Mouse (Mus musculus): ENCODE measurements around the gene Csrp3. TPM values are rescaled to one million over a fixed set of nuclear protein-coding genes. Genes with fewer than 3 reads are reported as not detected.

The Csrp3 gene
- total and polyA plus RNA-seq, 3 experiments = 1.7 to 2.3 TPM; not detected in 1

DNA sequence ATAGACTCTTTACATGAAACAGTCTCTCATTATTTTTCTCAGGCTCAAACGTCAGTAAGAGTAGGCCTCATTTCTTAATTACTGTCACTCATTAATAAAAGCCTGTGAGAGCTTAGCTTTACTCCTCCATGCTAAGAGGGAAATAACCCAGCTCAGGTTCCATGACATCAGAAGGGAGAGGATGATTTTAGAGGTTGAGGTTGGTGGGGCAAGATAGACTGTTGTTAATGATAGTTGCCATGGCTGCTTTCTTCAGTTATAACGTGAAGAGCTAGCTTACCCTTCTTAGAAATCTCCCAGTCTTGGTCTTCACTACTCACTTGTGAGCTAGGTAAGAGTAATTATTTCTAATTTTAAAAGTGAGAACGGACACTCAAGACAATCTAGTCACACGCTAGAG lies 57.7 kb downstream of the Csrp3 start:
- Histone ChIP-seq H3K4me1 (ENCODE audit: control insufficient read depth in 1 of 2, insufficient read depth in 2 of 2) (peaks cover 5 to 57% of the 10 kb centered on the region in 2 experiments; a peak in 3 of 4 replicates), H3K27me3 (replicated peaks) (no peaks in the 10 kb centered on the region), H3K4me2 (ENCODE audit: insufficient read depth, low read depth, poor library complexity, severe bottlenecking) (peak overlapping the region; percentile 21; the same call in 1 of the 2 replicates), H3K79me2 (replicated peaks; ENCODE audit: control insufficient read depth, extremely low read depth, insufficient read depth, poor library complexity, severe bottlenecking) (0 out of 2 replicates have a peak, but pooled peaks cover 3% of the 10 kb centered on the region), H3K36me3 (replicated peaks in 1 of 2; ENCODE audit: control insufficient read depth in 1 of 2, insufficient read depth in 1 of 2, low read length in 1 of 2) (peaks cover 0 to 11% of the 10 kb centered on the region in 2 experiments), H3K27ac (ENCODE audit: insufficient read depth, low read depth) (no peak overlapping the region), H3K9ac (ENCODE audit: insufficient read depth, low read depth) (no peak overlapping the region), H3K9me3 (replicated peaks; ENCODE audit: low read length) (no peaks in the 10 kb centered on the region), H3K4me3 (replicated peaks in 1 of 3; ENCODE audit: low read depth in 2 of 3, low read length in 2 of 3, poor library complexity in 1 of 3) (peak overlapping the region in 2 of 3 experiments; percentile 80 to 89)
- TF ChIP-seq RCOR1 (conservative IDR thresholded peaks at IDR 0.05; ENCODE audit: low read depth, low read length) = no peak
- peak; percentile 46 for DNase-seq (ENCODE audit: extremely low read depth)
- dilution Hi-C loops (cut with MboI; ENCODE audit: extremely low pct_ligation_motif_present, extremely low pct_unique_long_range_greater_than_20kb, low sequenced_read_pairs) = no loop called here
- in situ Hi-C loops (cut with MboI; ENCODE audit: low pct_ligation_motif_present, low pct_unique_long_range_greater_than_20kb, low sequenced_read_pairs) = no loop called here

GRCm38 (mm10) chr7:48788851-48789572 lies 58.8 kb downstream of the Csrp3 start, which contains the start of gene Zdhhc13:
Zdhhc13 (plus strand) TSS chr7:48789003.
- Histone ChIP-seq H3K36me3 (replicated peaks in 1 of 2; ENCODE audit: control insufficient read depth in 1 of 2, insufficient read depth in 1 of 2, low read length in 1 of 2) (peaks cover 0 to 11% of the 10 kb centered on the region in 2 experiments), H3K4me2 (ENCODE audit: insufficient read depth, low read depth, poor library complexity, severe bottlenecking) (peak within 1 kb of the TSS; percentile 72), H3K27ac (ENCODE audit: insufficient read depth, low read depth) (peak within 1 kb of the TSS; percentile 45), H3K9ac (ENCODE audit: insufficient read depth, low read depth) (peak within 1 kb of the TSS; percentile 68), H3K4me1 (ENCODE audit: control insufficient read depth in 1 of 2, insufficient read depth in 2 of 2) (peaks cover 5 to 57% of the 10 kb centered on the region in 2 experiments; a peak in 3 of 4 replicates), H3K79me2 (replicated peaks; ENCODE audit: control insufficient read depth, extremely low read depth, insufficient read depth, poor library complexity, severe bottlenecking) (0 out of 2 replicates have a peak, but pooled peaks cover 3% of the 10 kb centered on the region), H3K27me3 (replicated peaks) (no peaks in the 10 kb centered on the region), H3K4me3 (replicated peaks in 1 of 3; ENCODE audit: low read depth in 2 of 3, low read length in 2 of 3, poor library complexity in 1 of 3) (peak within 1 kb of the TSS; percentile 80 to 98 (median 89)), H3K9me3 (replicated peaks; ENCODE audit: low read length) (no peaks in the 10 kb centered on the region)
- TF ChIP-seq CHD2 (IDR thresholded peaks at IDR 0.05; ENCODE audit: low read length) = peak; percentile 87
- no peak for TF ChIP-seq ZC3H11A (IDR thresholded peaks at IDR 0.05; ENCODE audit: low read depth, low read length)
- TF ChIP-seq TBP (conservative IDR thresholded peaks at IDR 0.05; ENCODE audit: low read depth, low read length) = no peak
- peak; percentile 55; the same call in 1 of the 2 replicates for TF ChIP-seq ZMIZ1 (IDR thresholded peaks at IDR 0.05; ENCODE audit: low read depth, low read length)
- TF ChIP-seq MAZ (IDR thresholded peaks at IDR 0.05; ENCODE audit: low read depth, low read length) = 0 out of 2 replicates have a peak, but pooled peaks have one; percentile 19
- peak; percentile 86 for TF ChIP-seq NELFE (IDR thresholded peaks at IDR 0.05; ENCODE audit: low read depth, low read length)
- TF ChIP-seq TCF12 (IDR thresholded peaks at IDR 0.05; ENCODE audit: low read depth, low read length) = peak; percentile 87
- TF ChIP-seq PAX5 (IDR thresholded peaks at IDR 0.05; ENCODE audit: low read length) = no peak
- TF ChIP-seq CTCF (conservative IDR thresholded peaks at IDR 0.05 in 1 of 2, IDR thresholded peaks at IDR 0.05 in 1 of 2; ENCODE audit: low read depth in 2 of 2, low read length in 2 of 2) = no peak
- peak; percentile 87 for TF ChIP-seq MXI1 (IDR thresholded peaks at IDR 0.05; ENCODE audit: low read depth, low read length)
- peak; percentile 62 for TF ChIP-seq HCFC1 (IDR thresholded peaks at IDR 0.05; ENCODE audit: low read depth, low read length)
- peak; percentile 50; the same call in 1 of the 2 replicates for TF ChIP-seq POLR2AphosphoS2 (IDR thresholded peaks at IDR 0.05; ENCODE audit: low read depth, low read length)
- peak; percentile 45; the same call in 1 of the 2 replicates for TF ChIP-seq NRF1 (IDR thresholded peaks at IDR 0.05; ENCODE audit: low read depth, low read length)
- TF ChIP-seq POLR2A (IDR thresholded peaks at IDR 0.05; ENCODE audit: low read depth, low read length) = peak; percentile 87
- TF ChIP-seq ELF1 (IDR thresholded peaks at IDR 0.05; ENCODE audit: low read depth, low read length) = peak; percentile 94
- in situ Hi-C loops (cut with MboI; ENCODE audit: low pct_ligation_motif_present, low pct_unique_long_range_greater_than_20kb, low sequenced_read_pairs) (no loop called here), dilution Hi-C loops (cut with MboI; ENCODE audit: extremely low pct_ligation_motif_present, extremely low pct_unique_long_range_greater_than_20kb, low sequenced_read_pairs) (no loop called here)
- DNase-seq (ENCODE audit: extremely low read depth) = peak; percentile 97

Data from CH12.LX (cell line).